Mouse (Mus musculus) heart, postnatal 14 days (tissue): ENCODE measurements around the gene Ttc39a. TPM values are rescaled to one million over a fixed set of nuclear protein-coding genes. Genes with fewer than 3 reads are reported as not detected.

Experiments
- DNase-seq, 2 experiments: peaks; one replicate each; pipeline ENCODE4 v3.0.0; 2021 to 2022
- intact Hi-C: fragments of 180-260 bp; cut with DNase I; formaldehyde crosslinking; loops from one replicate; pipeline ENCODE4 v1.15.1; 2025
- total RNA-seq, 2 experiments: library from RNA; stranded (reverse); gene quantifications; 2 replicates each; pipeline ENCODE4 v1.2.3; 2021

Ttc39a gene
- total RNA-seq, 2 experiments from 2014 or later, result 1.2 to 1.6 TPM

DNA sequence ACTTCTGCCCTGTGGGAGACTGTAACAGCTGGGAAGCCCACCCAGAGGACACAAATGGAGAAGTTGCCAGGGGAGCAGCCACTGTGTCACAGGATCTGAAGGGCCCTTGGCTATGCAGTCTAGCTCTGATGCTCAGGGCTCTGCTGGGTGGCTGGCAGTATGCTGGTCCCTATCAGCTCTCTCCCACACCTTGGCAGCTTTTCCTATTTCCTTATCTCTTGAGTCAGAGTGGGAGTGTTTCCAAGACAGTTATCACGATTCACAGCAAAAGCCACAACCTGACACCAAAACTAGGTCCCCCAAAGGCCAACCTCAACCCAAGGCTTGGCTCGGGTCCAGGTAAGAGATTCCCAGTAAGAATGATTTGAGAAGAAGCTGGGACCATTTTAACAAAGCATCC lies 39.0 kb downstream of the Ttc39a start:
- intact Hi-C loops, result no loop called here
- DNase-seq, result peak in 1 of 2 experiments; percentile 16

DNA sequence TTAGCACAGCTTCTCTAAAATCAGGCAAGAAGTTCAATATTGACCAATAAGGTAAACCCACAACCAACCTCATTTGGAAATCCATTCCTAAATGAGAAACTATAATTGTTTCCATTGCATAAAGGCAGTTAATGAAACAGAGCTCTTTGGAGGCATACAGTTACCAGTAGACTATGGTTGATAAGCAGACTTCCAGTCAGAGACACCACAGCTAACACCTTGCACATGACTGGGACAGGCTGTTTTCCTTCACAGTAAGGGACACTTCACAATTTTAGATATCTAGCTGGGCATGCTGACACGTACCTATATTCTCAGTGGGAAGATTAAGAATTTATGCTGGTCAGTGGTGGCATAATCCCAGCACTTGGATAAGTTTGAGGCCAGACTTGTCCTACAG lies 39.5 kb downstream of the Ttc39a start:
- DNase-seq, result no peak
- intact Hi-C loops, result no loop called here

DNA sequence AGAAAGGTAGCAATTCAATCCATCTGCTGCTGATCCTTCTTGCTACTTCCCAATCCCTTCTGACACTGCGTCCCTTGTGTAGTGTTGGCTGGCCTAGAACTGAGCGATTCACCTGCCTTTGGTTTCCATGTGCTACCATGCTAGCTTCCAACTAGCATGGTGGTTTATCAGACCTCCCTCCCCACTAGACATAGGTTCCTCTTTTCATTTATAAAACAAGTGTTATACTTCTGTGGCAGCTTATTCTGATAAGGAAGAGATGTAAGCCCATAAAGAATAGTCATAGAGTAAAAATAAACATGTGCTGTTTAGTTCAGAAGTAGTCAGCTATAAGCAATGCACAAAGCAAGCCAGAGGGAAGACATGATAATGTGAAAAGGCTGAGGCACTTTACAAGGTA lies 42.1 kb downstream of the Ttc39a start:
- intact Hi-C loops, result no loop called here
- no peak for DNase-seq

DNA sequence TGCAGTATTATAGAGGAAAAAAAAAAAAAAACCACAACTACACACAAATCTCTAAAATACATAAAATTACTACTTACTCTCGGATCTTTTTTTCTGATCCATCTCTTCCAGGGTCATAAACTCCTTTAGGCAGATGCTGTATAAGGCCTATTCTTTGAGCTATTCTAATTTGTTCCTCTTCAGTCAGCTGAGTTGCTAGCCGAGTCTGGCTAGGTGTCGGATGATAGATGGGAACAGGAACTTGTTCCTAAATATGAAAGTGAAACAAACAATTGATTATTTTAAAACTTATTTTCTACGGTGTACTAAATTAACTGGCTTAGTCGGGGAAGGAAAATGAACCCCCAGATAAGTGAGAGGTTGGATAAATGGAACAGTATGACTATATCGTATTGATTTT lies 50.4 kb downstream of the Ttc39a start:
- DNase-seq, result no peak
- intact Hi-C loops, result no loop called here

DNA sequence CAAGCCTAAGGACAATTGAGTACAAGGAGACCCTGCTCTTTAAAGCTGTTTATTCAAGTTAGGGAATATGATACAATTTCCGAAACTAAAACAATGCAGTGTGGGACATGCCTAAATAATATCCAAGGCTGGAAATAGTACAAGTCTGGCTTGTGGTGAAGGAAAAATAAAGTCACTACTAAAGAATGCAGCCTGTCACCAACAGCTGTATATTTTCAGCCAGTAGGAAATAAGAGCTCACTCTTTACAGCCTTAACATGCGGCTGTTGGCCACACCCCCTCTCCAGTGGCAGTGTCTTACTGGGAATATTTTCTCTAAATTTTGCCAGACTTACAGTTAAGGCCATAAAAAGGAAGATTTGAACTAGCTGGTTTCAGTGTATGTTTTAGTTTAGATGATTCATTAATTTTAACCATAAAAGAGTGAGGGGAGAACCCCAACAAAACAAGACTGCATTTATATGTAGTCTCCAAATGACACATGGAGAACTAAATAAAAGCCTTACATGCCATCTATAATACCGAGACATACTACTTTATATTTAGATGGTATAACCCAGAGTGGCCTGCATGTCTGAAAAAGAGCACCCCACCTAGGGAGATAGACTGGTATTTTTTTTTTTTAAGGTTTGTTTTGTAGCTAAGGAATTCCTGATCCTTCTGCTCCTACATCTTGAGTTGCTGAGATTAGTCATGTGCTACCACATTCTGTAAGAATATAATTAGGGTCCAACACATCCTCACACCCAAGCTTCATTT lies 54.2 kb downstream of the Ttc39a start:
- intact Hi-C loops, result no loop called here

DNA sequence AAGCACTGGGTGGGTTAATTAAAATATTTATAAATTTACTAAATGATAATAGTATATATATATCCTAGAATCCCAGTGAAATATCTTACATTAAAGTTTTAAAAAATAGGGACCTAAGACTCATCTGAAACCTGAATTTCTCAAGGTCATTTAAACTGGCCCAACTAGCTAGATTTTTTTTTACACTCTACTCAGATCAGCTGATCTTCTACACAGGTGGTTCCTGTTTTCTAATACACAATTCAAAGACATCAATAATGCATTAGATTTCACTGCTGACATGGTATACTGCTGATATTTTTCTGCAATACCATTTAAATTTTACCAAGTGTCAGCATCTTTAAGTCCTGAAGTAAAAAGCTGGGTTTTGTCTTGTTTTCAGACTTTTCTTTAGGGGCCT lies 57.5 kb downstream of the Ttc39a start:
- DNase-seq, result no peak
- intact Hi-C loops, result no loop called here

More for the DNA sequence above, 54.2 kb downstream of the Ttc39a start:
- peak; percentile 46 to 55 for DNase-seq

DNA sequence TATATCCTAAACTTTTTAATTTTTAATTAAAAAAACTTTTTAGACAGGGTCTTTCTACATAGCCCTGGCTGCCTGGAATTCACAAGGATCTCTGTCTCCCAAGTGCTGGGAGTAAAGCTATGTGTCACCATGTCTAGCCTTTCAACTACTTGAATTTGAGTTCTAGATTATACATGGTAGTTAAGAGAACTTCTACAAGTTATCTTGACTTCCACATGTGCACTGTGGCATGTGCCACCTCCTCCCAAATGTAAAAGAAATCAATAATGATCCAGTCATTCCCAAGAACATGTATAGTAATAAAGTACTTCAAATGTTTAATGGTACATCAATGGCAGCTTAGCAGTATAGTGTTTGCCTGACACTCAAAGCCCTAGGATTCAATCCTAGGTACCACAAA lies 61.3 kb downstream of the Ttc39a start:
- intact Hi-C loops, result no loop called here
- DNase-seq, result no peak

DNA sequence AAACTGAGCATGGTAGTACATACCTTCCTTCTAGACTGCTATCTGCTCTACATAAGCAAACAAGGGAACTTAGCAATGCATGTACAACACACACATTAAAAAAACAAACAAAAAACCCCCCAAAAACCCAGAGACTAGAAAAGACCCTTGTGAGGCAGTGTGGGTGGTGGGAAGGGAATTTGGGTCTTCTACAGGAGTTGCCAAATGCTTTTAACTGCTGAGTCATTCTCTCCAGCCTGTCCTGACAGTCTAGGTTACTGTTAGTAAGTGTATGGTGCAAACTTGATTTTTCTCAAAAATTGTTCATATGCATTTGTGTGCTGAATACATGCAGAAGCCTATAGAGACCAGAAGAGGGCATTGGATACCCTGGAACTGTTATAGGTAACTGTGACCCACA lies 65.2 kb downstream of the Ttc39a start:
- intact Hi-C loops, result no loop called here
- DNase-seq, result no peak

DNA sequence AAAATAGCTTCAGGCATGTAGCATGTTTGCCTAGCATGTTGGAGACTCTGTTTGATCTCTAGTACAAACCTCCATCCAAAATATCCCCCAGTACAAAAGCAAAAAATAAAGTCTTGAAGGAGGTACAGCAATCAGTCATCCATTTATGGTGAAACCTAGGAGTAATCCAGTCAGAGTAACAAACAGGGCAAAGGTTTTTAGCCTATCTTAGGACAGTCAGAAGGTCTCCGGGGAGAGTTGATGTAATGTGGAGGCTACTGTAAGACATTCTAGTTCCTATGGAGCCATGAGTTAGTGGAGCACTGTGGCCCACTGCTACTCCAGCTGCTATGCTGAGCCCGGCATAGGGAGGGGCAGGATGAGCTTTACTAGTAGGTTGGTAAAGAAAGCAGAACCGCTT lies 66.1 kb downstream of the Ttc39a start:
- intact Hi-C loops, result no loop called here

DNA sequence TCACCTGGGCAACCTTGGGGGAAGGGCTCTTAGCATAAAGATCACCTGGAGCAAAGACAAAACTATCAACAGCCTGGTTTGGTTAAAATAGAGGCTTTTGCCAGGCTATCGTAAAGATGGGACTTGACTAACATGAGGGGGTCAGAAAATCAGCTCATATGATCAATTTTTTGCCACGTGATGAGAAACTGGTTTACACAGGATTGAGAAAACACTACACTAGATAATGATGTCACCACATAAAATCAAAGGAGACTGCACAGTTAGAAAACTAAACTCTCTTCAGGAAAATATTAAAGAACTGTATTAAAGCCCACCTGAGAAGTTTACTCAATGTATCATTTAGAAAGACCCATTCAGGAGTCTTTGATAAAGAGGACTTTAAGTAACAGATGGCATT lies 68.7 kb downstream of the Ttc39a start:
- intact Hi-C loops, result no loop called here
- no peak for DNase-seq

More for the DNA sequence above, 66.1 kb downstream of the Ttc39a start:
- DNase-seq, result no peak

DNA sequence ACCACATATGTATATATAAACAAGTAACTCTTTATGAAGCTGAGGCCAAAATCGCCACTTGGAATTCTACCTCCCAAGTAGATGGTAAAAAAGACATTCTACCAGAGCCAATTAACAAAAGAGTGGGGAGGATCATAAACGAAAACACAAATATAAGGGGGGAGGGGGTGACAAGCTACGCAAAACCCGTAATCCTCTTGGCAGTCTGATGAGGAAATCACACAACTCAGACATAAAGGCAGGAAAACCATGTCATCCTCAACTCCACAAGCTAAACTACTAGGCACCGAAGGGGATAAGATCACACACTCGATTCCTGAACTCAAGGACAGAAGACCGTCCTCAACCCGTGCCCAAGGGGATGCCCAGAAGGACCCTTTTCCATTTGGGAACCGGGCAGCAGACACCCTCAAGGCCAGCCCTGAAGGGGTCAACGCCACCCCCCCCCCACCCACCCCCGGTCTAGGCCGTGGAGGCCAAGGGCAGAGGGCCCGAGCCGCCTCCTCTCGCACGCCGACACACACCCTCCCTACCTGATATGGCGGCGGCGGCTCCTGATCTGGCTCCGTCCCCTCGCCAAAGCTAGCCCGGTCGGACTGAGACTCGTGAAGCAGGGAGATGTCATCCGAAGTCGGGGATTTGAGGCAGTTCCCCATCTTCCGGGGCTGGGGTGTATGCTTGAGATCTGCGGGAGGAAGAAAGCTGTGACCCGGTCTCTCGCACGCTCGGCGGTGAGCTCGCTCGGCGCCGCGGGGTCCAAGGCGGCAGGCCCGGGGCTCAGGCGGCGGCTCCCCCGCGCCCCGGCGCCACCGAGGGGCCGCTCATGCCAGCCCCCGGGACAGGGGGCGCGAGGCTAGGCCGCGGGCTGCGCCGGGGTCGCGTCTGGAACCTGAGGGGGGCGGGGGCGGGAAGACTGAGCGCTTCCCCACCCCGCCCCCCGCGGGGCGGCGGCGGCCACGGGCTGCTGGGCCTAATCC lies 69.4 kb downstream of the Ttc39a start:
- intact Hi-C loops, result loop anchor here (2.0 kb wide), 1 partner anchor 37 kb away; no protein-coding TSS in a partner anchor
- DNase-seq, result peak; percentile 56 to 63

DNA sequence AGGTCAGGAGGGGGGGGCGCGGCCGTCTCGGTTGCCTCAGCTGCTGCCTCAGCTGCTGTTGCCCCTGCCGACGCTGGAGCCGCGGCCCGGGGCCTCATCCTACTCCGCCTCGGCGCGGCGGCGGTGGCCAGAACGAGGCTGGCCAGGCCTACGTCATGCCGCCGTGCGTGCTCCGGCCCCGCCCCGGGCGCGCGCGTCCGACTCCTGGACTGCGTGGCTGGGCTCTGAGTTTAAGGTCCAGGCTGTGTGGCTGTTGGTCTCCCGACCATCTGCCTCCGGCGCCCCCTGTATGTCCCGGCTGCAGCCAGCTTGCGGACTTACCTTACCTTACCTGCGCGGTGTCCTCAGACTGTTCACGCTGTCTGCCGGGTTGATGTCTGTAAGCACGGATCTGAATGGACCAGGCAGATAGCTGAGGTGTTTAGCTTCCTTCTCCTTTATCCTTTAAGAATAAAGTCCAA lies 70.2 kb downstream of the Ttc39a start:
- intact Hi-C loops, result loop anchor here (2.0 kb wide), 1 partner anchor 38 kb away; no protein-coding TSS in a partner anchor
- peak; percentile 95 for DNase-seq

DNA sequence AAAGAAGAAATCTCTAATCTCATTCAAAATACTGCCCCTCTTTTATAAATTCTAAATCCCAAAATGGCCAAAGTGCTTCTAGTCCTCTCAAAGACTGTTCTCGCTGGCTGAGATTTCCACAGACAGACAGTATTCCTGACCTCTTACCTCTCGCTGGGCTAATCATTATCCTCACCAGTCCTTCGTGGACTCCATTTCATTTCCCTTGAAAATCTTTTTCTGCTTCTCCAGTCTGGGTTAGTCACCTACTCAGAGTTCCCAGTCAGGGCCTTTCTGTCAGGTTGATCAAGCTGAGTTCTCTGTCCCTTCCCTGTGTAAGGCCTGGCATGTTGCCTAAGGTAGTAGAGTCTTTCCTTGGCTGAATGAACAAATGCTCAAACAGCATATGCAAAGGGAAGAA lies 71.0 kb downstream of the Ttc39a start:
- no peak for DNase-seq
- intact Hi-C loops, result loop anchor here (2.0 kb wide), 1 partner anchor 39 kb away; no protein-coding TSS in a partner anchor

DNA sequence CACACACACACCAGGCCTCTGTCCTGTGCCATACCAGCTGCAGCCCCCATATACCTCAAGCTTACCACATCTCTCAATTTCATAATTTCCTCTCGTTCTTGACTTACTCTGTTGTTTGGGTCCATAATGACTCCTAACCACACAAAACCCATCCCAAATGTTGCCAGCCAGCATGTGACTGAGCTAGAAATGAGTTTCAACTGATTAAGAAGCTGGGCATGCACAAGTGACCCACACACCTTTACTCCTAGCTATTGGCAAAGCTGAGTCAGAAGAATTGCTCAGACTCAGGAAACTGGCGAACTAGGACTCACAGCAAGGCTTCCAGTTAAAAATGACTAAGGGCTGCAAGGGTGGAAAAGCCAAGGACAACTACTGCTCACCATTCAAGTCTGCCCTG lies 75.0 kb downstream of the Ttc39a start:
- intact Hi-C loops, result no loop called here
- DNase-seq, result no peak

DNA sequence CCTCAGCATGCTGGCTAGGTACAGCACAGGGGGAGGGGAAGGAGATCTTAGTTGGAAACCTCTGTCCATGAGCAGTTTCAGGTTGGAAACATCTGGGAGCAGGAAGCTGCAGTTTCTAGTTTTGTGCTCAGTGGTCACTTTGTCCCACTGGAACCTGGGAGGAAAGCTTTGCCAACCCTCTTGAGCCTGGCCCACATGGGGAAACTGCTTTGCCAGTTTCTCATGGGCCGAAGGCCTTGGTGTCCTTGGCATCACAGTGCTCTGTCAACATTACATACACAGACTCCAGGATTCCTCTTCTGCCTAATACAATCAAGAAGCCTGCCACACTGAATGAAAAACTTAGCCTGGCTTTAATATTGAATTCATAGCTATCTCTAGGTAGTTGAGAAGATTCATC lies 76.3 kb downstream of the Ttc39a start:
- intact Hi-C loops, result no loop called here
- peak in 1 of 2 experiments; percentile 3 for DNase-seq

DNA sequence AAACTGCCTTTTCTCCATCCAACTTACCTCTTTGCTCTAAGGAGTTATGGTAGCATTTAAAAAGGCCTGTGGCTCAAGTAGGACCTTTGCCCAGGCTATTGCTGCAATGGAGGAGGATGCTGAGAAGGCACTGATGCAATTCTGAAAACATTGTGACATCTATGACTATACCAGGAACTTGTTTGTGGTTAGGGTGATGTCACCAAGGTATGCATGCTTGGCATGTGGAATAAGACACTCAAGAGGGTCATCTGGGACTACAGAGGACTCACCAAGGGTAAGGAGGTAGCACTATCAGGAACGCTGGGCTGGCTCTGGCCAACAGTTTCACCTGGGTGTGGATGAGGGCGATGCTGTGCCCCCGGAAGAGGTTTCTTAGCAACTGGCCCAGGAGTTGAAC lies 78.2 kb downstream of the Ttc39a start, which contains the start of gene Rnf11:
TSS of gene Rnf11 (minus strand) at position 108 of the 400 bp plus-strand sequence.
- intact Hi-C loops, result no loop called here
- DNase-seq, result no peak

DNA sequence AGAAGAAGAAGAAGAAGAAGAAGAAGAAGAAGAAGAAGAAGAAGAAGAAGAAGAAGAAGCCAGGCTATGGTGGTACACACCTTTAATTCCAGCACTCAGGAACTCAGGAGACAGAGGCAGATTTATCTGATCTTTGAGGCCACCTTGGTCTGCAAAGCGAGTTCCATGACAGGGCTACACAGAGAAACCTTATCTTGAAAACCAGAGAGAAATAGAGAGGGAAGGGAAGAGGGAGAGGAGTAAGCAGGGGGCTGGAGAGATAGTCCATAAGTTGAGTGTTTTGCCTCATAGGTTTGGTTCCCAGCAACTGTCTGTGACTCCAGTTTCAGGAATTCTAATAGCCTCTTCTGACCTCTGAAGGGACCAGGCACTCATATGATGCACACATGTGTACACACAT lies 82.4 kb downstream of the Ttc39a start:
- DNase-seq, result no peak
- intact Hi-C loops, result no loop called here

DNA sequence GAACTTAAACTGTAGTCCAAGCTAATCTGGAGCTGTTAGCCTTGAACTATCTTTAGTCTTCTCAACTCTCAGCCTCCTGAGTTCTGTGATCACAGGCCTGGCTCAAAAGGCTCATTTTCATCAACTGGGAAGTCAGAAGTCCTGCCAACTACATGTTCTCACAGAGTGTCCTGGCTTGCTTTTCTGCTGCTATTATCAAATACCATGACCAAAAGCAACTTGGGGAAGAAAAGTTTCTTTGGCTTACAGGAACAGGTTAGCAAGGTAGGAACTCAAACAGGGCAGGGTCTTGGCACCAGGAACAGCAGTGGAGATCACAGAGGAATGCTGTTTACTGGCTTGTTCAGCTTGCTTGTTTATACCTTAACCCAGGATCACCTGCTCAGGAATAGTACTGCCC lies 87.2 kb downstream of the Ttc39a start:
- intact Hi-C loops, result no loop called here
- DNase-seq, result no peak
